Mouse (Mus musculus) retina, postnatal 1 day (tissue): ENCODE measurements around the gene Mbd6.
A peak's percentile ranks its signal among the peaks of the same experiment; 100 is the strongest.

Experiments used
- DNase-seq: peaks from one replicate; pipeline ENCODE4 v3.0.0-alpha.2; 2012

Mbd6 gene

GRCm38 (mm10) chr10:127261706-127262547 is 26.9 kb downstream of the Mbd6 start:
- no peak for DNase-seq

GRCm38 (mm10) chr10:127258489-127258888 is 30.3 kb downstream of the Mbd6 start:
- no peak for DNase-seq

GRCm38 (mm10) chr10:127257790-127258189 is 31.0 kb downstream of the Mbd6 start:
- no peak for DNase-seq

GRCm38 (mm10) chr10:127255625-127256345 is 33.0 kb downstream of the Mbd6 start:
- DNase-seq, result peak; percentile 78

- DNase-seq, result no peak
Observed at GRCm38 (mm10) chr10:127250810-127251209, 38.0 kb downstream of the Mbd6 start.

- no peak for DNase-seq
Observed at GRCm38 (mm10) chr10:127238241-127238824, 50.5 kb downstream of the Mbd6 start.

GRCm38 (mm10) chr10:127236541-127236940 is 52.3 kb downstream of the Mbd6 start:
- peak; percentile 38 for DNase-seq

- DNase-seq, result no peak
Observed at GRCm38 (mm10) chr10:127233141-127233540, 55.7 kb downstream of the Mbd6 start.
